Mouse (Mus musculus): ENCODE data around the gene Ccr8. TPM values are rescaled to one million over a fixed set of nuclear protein-coding genes. Genes with fewer than 3 reads are reported as not detected.
A peak's percentile ranks its signal among the peaks of the same experiment; 100 is the strongest.

Ccr8 gene
- total and polyA plus RNA-seq, 3 experiments, result not detected

DNA sequence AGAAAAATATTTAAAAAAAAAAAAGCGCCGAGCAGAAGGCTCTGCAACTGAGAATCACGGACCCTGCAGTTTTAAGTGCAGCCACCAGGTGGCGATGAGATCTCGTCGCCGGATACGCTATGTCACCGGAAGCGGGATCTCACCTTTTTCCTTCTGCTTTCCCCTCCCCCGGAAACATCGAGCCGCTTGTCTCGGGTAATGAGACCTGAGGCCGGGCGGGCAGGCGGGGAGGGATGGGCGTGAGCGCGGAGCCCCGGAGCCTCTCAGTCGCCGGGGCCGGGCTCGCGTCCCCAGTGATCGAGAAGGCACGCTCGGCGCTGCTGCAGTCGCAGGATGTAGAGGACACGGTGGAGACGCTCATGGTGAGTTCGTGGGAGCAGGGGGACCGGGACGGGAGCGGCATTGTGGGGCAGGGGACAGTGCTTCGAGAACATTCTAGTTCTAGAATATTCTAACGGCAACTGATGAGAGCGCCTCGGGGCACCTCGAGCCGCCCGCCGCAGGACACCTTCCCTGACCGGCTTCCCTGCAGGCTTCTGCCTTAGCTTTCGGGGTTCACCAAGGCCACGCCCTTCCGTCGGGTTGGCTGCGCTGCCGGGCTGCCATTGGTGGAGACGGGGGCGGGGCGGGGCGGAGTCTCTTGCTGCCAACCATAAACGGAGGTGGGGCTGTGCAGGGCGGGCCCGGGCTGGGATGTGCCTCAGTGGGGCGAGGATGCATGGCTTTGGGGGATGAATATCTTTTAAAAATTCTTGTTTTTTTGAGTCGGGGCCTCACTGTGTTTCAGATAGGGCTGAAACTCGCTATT lies 18.5 kb downstream of the Ccr8 start, which contains the start of gene Slc25a38:
Gene Slc25a38 (plus strand): TSS at position 164 of the 808 bp plus-strand sequence.
- Histone ChIP-seq H3K9ac (ENCODE audit: control insufficient read depth, low read depth, low read length, poor library complexity, severe bottlenecking) (peak within 1 kb of the TSS; percentile 98), H3K4me1 (ENCODE audit: control insufficient read depth in 1 of 2, insufficient read depth in 2 of 2, low read length in 2 of 2) (peaks cover 14 to 31% of the 10 kb centered on the region in 2 experiments), H3K4me3 (ENCODE audit: control insufficient read depth in 1 of 2, insufficient read depth in 1 of 2, low read depth in 2 of 2, low read length in 2 of 2) (peak within 1 kb of the TSS; percentile 79 to 89), H3K36me3 (ENCODE audit: control insufficient read depth in 1 of 2, insufficient read depth in 2 of 2, low read length in 2 of 2) (peaks cover 0 to 29% of the 10 kb centered on the region in 2 experiments; a peak in 2 of 4 replicates), H3K27me3 (ENCODE audit: control insufficient read depth in 1 of 2, insufficient read depth in 2 of 2, low read length in 2 of 2) (no peaks in the 10 kb centered on the region), H3K9me3 (replicated peaks; ENCODE audit: insufficient read depth, low read length) (no peaks in the 10 kb centered on the region), H3K79me2 (ENCODE audit: control insufficient read depth, insufficient read depth, low read length, poor library complexity) (peaks cover 27% of the 10 kb centered on the region), H3K27ac (ENCODE audit: control insufficient read depth, low read depth, low read length) (peak within 1 kb of the TSS; percentile 97)
- peak; percentile 97 for DNase-seq (ENCODE audit: low read depth, low spot score)
- peak; percentile 56; the same call in 1 of the 2 replicates for TF ChIP-seq TBP (IDR thresholded peaks at IDR 0.05; ENCODE audit: low read depth, low read length)
- TF ChIP-seq EP300 (IDR thresholded peaks at IDR 0.05; ENCODE audit: low read depth in 1 of 2, low read length in 2 of 2), result no peak
- TF ChIP-seq MAX (IDR thresholded peaks at IDR 0.05; ENCODE audit: low read length), result no peak
- TF ChIP-seq TCF12 (IDR thresholded peaks at IDR 0.05; ENCODE audit: low read depth, low read length), result peak; percentile 58; the same call in 1 of the 2 replicates
- peak; percentile 87; the same call in 1 of the 2 replicates for TF ChIP-seq POLR2AphosphoS2 (IDR thresholded peaks at IDR 0.05; ENCODE audit: low read length)
- peak; percentile 58 for TF ChIP-seq SIN3A (IDR thresholded peaks at IDR 0.05; ENCODE audit: low read length)
- TF ChIP-seq MXI1 (IDR thresholded peaks at IDR 0.05; ENCODE audit: low read depth, low read length), result peak; percentile 62
- TF ChIP-seq HCFC1 (IDR thresholded peaks at IDR 0.05; ENCODE audit: low read depth, low read length), result peak; percentile 77
- no peak for TF ChIP-seq MAZ (IDR thresholded peaks at IDR 0.05; ENCODE audit: low read depth, low read length)
- peak; percentile 74 for TF ChIP-seq ZC3H11A (IDR thresholded peaks at IDR 0.05; ENCODE audit: low read depth, low read length)
- TF ChIP-seq CTCF (IDR thresholded peaks at IDR 0.05 in 2 of 3, conservative IDR thresholded peaks at IDR 0.05 in 1 of 3; ENCODE audit: control insufficient read depth in 1 of 3, insufficient read depth in 1 of 3, low read depth in 2 of 3, low read length in 3 of 3, poor library complexity in 1 of 3, severe bottlenecking in 1 of 3), result peak; percentile 59 to 89 (median 77)
- peak; percentile 25; the same call in 1 of the 2 replicates for TF ChIP-seq ETS1 (IDR thresholded peaks at IDR 0.05; ENCODE audit: low read depth, low read length)
- peak; percentile 92 for TF ChIP-seq ZNF384 (IDR thresholded peaks at IDR 0.05; ENCODE audit: low read depth, low read length)
- no peak for TF ChIP-seq USF2 (IDR thresholded peaks at IDR 0.05; ENCODE audit: borderline replicate concordance in 1 of 2, insufficient read depth in 1 of 2, low read depth in 1 of 2, low read length in 2 of 2)
- peak; percentile 72 for TF ChIP-seq SMC3 (IDR thresholded peaks at IDR 0.05; ENCODE audit: low read depth, low read length)
- no peak for TF ChIP-seq MAFK (IDR thresholded peaks at IDR 0.05; ENCODE audit: borderline replicate concordance, low read depth, low read length)
- no peak for TF ChIP-seq GATA1 (IDR thresholded peaks at IDR 0.05; ENCODE audit: low read depth, low read length)
- peak; percentile 87 for TF ChIP-seq ZMIZ1 (IDR thresholded peaks at IDR 0.05; ENCODE audit: low read depth, low read length)
- peak; percentile 92 for TF ChIP-seq NELFE (IDR thresholded peaks at IDR 0.05; ENCODE audit: low read depth, low read length)
- no peak for TF ChIP-seq CHD2 (IDR thresholded peaks at IDR 0.05; ENCODE audit: low read length)
- TF ChIP-seq USF1 (IDR thresholded peaks at IDR 0.05; ENCODE audit: low read depth, low read length), result no peak
- TF ChIP-seq MYC (IDR thresholded peaks at IDR 0.05; ENCODE audit: low read depth, low read length), result no peak
- TF ChIP-seq NRF1 (IDR thresholded peaks at IDR 0.05; ENCODE audit: insufficient read depth, low read depth, low read length, poor library complexity, severe bottlenecking), result peak; percentile 6; the same call in 1 of the 2 replicates
- no peak for TF ChIP-seq E2F4 (IDR thresholded peaks at IDR 0.05; ENCODE audit: borderline replicate concordance, low read depth, low read length)
- TF ChIP-seq ZKSCAN1 (IDR thresholded peaks at IDR 0.05; ENCODE audit: low read depth, low read length), result no peak
- no peak for TF ChIP-seq POLR2AphosphoS5 (IDR thresholded peaks at IDR 0.05; ENCODE audit: borderline replicate concordance, low read depth, low read length)
- peak; percentile 80 for TF ChIP-seq ELF1 (IDR thresholded peaks at IDR 0.05; ENCODE audit: low read depth, low read length)
- TF ChIP-seq CHD1 (IDR thresholded peaks at IDR 0.05; ENCODE audit: low read depth, low read length), result no peak; the same call in 1 of the 2 replicates
- no peak for TF ChIP-seq JUND (IDR thresholded peaks at IDR 0.05; ENCODE audit: low read depth, low read length)
- TF ChIP-seq POLR2A (IDR thresholded peaks at IDR 0.05; ENCODE audit: control insufficient read depth in 1 of 2, insufficient read depth in 1 of 2, low read depth in 1 of 2, low read length in 2 of 2, poor library complexity in 1 of 2), result peak; percentile 82 to 94
- TF ChIP-seq GABPA (IDR thresholded peaks at IDR 0.05; ENCODE audit: low read depth, low read length), result no peak
- peak; percentile 88; the same call in 1 of the 2 replicates for TF ChIP-seq UBTF (IDR thresholded peaks at IDR 0.05; ENCODE audit: borderline replicate concordance, insufficient read depth, low read depth, low read length)
- TF ChIP-seq MEF2A (IDR thresholded peaks at IDR 0.05; ENCODE audit: extremely low read depth, insufficient replicate concordance, low read depth, low read length, poor library complexity, severe bottlenecking), result no peak
- TF ChIP-seq BHLHE40 (IDR thresholded peaks at IDR 0.05; ENCODE audit: borderline replicate concordance, low read depth, low read length), result no peak
- no peak for TF ChIP-seq RCOR1 (IDR thresholded peaks at IDR 0.05; ENCODE audit: low read depth, low read length)

Measured in MEL (cell line).